Mouse (Mus musculus) kidney, adult 18-20 months (tissue): ENCODE data around the gene Pth2.
"Not testable (repeated sequence)": the region's sequence is repeated elsewhere in the genome, so short reads cannot be mapped to it uniquely, and the experiment has no call there.

Experiments used
- DNase-seq: peaks from one replicate; pipeline ENCODE4 v3.0.0; 2021

The Pth2 gene

GRCm38 (mm10) chr7:45154096-45154992, 26.5 kb upstream of the Pth2 start, which contains the start of the genes Pih1d1 and Aldh16a1:
Pih1d1 (plus strand) TSS chr7:45154303.
Aldh16a1 (minus strand) TSS chr7:45154584.
- peak; percentile 99 for DNase-seq

- peak; percentile 49 for DNase-seq
Measured at GRCm38 (mm10) chr7:45154993-45155514, 25.7 kb upstream of the Pth2 start.

GRCm38 (mm10) chr7:45155590-45155989, 25.2 kb upstream of the Pth2 start:
- DNase-seq: no peak

- DNase-seq: no peak
Measured at GRCm38 (mm10) chr7:45156206-45156605, 24.6 kb upstream of the Pth2 start.

- DNase-seq: no peak
Measured at GRCm38 (mm10) chr7:45157459-45157858, 23.3 kb upstream of the Pth2 start.

- DNase-seq: no peak
Measured at GRCm38 (mm10) chr7:45158991-45159390, 21.8 kb upstream of the Pth2 start.

GRCm38 (mm10) chr7:45160316-45160800, 20.4 kb upstream of the Pth2 start:
- DNase-seq: no peak

- DNase-seq: no peak
Measured at GRCm38 (mm10) chr7:45160866-45161265, 19.9 kb upstream of the Pth2 start.

- peak; percentile 92 for DNase-seq
Measured at GRCm38 (mm10) chr7:45161612-45162473, 19.0 kb upstream of the Pth2 start.

GRCm38 (mm10) chr7:45162551-45162950, 18.2 kb upstream of the Pth2 start:
- no peak for DNase-seq

- no peak for DNase-seq
Measured at GRCm38 (mm10) chr7:45162996-45163615, 17.7 kb upstream of the Pth2 start.

- peak; percentile 50 for DNase-seq
Measured at GRCm38 (mm10) chr7:45163735-45164490, 16.9 kb upstream of the Pth2 start, which contains the start of gene Slc17a7. Slc17a7 (plus strand) TSS chr7:45163949.

GRCm38 (mm10) chr7:45164833-45165232, 16.0 kb upstream of the Pth2 start:
- no peak for DNase-seq

- DNase-seq: no peak
Measured at GRCm38 (mm10) chr7:45165701-45166100, 15.1 kb upstream of the Pth2 start.

- DNase-seq: no peak
Measured at GRCm38 (mm10) chr7:45166950-45167401, 13.8 kb upstream of the Pth2 start.

GRCm38 (mm10) chr7:45167761-45168445, 12.9 kb upstream of the Pth2 start:
- no peak for DNase-seq

GRCm38 (mm10) chr7:45168656-45169055, 12.1 kb upstream of the Pth2 start:
- no peak for DNase-seq

GRCm38 (mm10) chr7:45169495-45169894, 11.3 kb upstream of the Pth2 start:
- DNase-seq: no peak

- peak; percentile 30 for DNase-seq
Measured at GRCm38 (mm10) chr7:45172974-45173373, 7.8 kb upstream of the Pth2 start.

- not testable (repeated sequence) for DNase-seq
Measured at GRCm38 (mm10) chr7:45173772-45174171, 7.0 kb upstream of the Pth2 start.
